Mouse (Mus musculus): ENCODE results near the gene Acp7.

DNA sequence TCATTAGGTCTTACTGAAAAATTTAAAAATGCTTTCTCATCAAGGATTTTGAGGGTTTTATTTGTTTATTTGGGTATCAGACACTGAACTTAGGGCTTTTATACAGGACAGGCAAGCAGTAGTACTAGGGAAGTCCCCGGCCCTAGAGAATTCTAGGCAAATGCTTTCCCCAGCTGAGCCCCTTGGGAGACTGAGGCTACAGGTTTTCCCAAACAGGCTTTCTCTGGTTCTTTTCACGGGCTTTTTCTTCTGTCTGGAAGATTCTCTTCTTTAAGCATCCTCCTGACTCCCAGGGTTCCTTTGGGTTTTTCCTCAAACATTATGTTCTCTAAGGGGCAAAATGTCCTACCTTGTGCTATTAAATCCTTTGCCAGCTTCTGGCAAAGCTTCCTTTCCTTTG is 32.2 kb downstream of the Acp7 start:
- TF ChIP-seq FLI1 (IDR thresholded peaks at IDR 0.05; ENCODE audit: low read length) (no peak), GATA1 (IDR thresholded peaks at IDR 0.05; ENCODE audit: borderline replicate concordance, low read length) (no peak)

Data from megakaryocyte, embryonic 14.5 days (primary cell).